Mouse (Mus musculus): Measurements from ENCODE around the gene Tex22. TPM values are rescaled to one million over a fixed set of nuclear protein-coding genes. Genes with fewer than 3 reads are reported as not detected.

Gene Tex22
- polyA plus RNA-seq, 1 experiment from 2014 or later: not detected

- peaks cover 2% of the 10 kb centered on the region; the same call in 1 of the 2 replicates for H3K36me3 ChIP-seq (replicated peaks; ENCODE audit: insufficient read depth, low read length)
- ATAC-seq: peak; percentile 86
- H3K9me3 ChIP-seq (ENCODE audit: low read length): no peaks in the 10 kb centered on the region
- no peak overlapping the region for H3K4me3 ChIP-seq (ENCODE audit: low read depth, low read length)
- H3K9ac ChIP-seq (replicated peaks): no peak overlapping the region
- TF ChIP-seq EP300 (IDR thresholded peaks at IDR 0.05; ENCODE audit: low read depth) (peak; percentile 95), CTCF (IDR thresholded peaks at IDR 0.05; ENCODE audit: low read depth) (no peak)
- 44% methylated on average over 4 of the region's 4 CpGs for WGBS (ENCODE audit: insufficient replicate concordance)
- peak overlapping the region; percentile 79 for H3K27ac ChIP-seq (ENCODE audit: low read depth)
- H3K4me2 ChIP-seq (ENCODE audit: low read depth, low read length): peak overlapping the region; percentile 8; the same call in 1 of the 2 replicates
- H3K4me1 ChIP-seq (ENCODE audit: insufficient read depth): peaks cover 50% of the 10 kb centered on the region
- no peaks in the 10 kb centered on the region for H3K27me3 ChIP-seq (ENCODE audit: insufficient read depth, low read length)
- DNase-seq: peak; percentile 50
Measured at GRCm38 (mm10) chr12:113107431-113108124, 33.3 kb downstream of the Tex22 start.

GRCm38 (mm10) chr12:113108528-113109283 lies 34.4 kb downstream of the Tex22 start:
- Histone ChIP-seq H3K4me3 (ENCODE audit: low read depth, low read length) (no peak overlapping the region), H3K4me1 (ENCODE audit: insufficient read depth) (peaks cover 47% of the 10 kb centered on the region), H3K4me2 (ENCODE audit: low read depth, low read length) (no peak overlapping the region), H3K9ac (replicated peaks) (no peak overlapping the region), H3K27ac (ENCODE audit: low read depth) (peak overlapping the region; percentile 61), H3K27me3 (ENCODE audit: insufficient read depth, low read length) (no peaks in the 10 kb centered on the region), H3K9me3 (ENCODE audit: low read length) (no peaks in the 10 kb centered on the region), H3K36me3 (replicated peaks; ENCODE audit: insufficient read depth, low read length) (0 out of 2 replicates have a peak, but pooled peaks cover 11% of the 10 kb centered on the region)
- ATAC-seq (peak; percentile 35; the same call in 1 of the 2 replicates), DNase-seq (no peak)
- 85% methylated on average over 17 of the region's 17 CpGs for WGBS (ENCODE audit: insufficient replicate concordance)
- TF ChIP-seq EP300 (IDR thresholded peaks at IDR 0.05; ENCODE audit: low read depth): no peak
- TF ChIP-seq CTCF (IDR thresholded peaks at IDR 0.05; ENCODE audit: low read depth): no peak

DNA sequence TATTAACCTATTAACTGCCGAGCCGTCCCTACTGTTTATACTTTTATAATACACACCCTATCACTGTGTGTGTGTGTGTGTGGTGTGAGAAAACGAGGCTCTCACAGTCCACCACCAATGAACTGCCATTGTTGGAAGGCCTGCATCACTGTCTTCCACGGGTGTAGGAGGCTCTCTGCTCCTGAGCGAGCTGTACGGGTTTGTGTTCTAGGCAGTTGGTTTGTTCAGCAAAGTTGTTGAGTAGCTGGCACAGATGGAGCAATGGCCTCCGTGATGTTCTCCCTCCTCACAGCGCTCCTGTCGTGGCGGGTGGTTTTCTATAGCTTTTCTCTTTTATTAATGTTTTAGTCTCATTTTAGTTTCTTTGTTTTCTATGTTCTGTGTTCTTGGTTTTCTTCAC lies 35.5 kb downstream of the Tex22 start:
- Histone ChIP-seq H3K4me1 (ENCODE audit: insufficient read depth) (peaks cover 36% of the 10 kb centered on the region), H3K27ac (ENCODE audit: low read depth) (no peak overlapping the region), H3K9me3 (ENCODE audit: low read length) (no peaks in the 10 kb centered on the region), H3K36me3 (replicated peaks; ENCODE audit: insufficient read depth, low read length) (peaks cover 14% of the 10 kb centered on the region; the same call in 1 of the 2 replicates), H3K27me3 (ENCODE audit: insufficient read depth, low read length) (no peaks in the 10 kb centered on the region), H3K4me2 (ENCODE audit: low read depth, low read length) (no peak overlapping the region), H3K9ac (replicated peaks) (no peak overlapping the region), H3K4me3 (ENCODE audit: low read depth, low read length) (no peak overlapping the region)
- TF ChIP-seq EP300 (IDR thresholded peaks at IDR 0.05; ENCODE audit: low read depth) (no peak), CTCF (IDR thresholded peaks at IDR 0.05; ENCODE audit: low read depth) (no peak)
- no peak for DNase-seq
- ATAC-seq: no peak
- WGBS (ENCODE audit: insufficient replicate concordance): 86% methylated on average over 10 of the region's 10 CpGs

DNA sequence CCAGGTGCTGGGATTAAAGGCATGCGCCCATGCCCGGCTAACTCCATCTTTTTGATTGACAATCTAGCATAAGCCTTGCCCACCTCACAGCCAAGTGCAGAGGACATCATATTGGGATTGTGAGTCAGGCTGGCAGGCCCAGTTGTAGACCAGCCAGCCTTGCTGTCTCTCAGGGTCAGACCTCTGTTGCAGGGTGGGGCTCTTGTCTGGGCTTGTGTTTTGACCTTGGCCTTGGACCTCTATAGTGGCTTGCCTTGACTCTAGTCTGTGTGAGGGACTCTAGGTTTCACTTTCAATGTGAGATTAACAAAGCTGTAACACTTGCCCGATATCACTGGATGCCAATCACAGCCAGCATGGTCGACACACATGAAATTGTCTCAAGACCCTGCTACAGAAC lies 39.8 kb downstream of the Tex22 start:
- Histone ChIP-seq H3K27me3 (ENCODE audit: insufficient read depth, low read length) (no peaks in the 10 kb centered on the region), H3K9ac (replicated peaks) (no peak overlapping the region), H3K4me2 (ENCODE audit: low read depth, low read length) (no peak overlapping the region), H3K4me1 (ENCODE audit: insufficient read depth) (peaks cover 3% of the 10 kb centered on the region; the same call in 1 of the 2 replicates), H3K36me3 (replicated peaks; ENCODE audit: insufficient read depth, low read length) (peaks cover 32% of the 10 kb centered on the region), H3K9me3 (ENCODE audit: low read length) (no peaks in the 10 kb centered on the region), H3K27ac (ENCODE audit: low read depth) (no peak overlapping the region), H3K4me3 (ENCODE audit: low read depth, low read length) (no peak overlapping the region)
- 83% methylated on average over 4 of the region's 4 CpGs for WGBS (ENCODE audit: insufficient replicate concordance)
- TF ChIP-seq CTCF (IDR thresholded peaks at IDR 0.05; ENCODE audit: low read depth) (no peak), EP300 (IDR thresholded peaks at IDR 0.05; ENCODE audit: low read depth) (no peak)
- no peak for ATAC-seq
- no peak for DNase-seq

DNA sequence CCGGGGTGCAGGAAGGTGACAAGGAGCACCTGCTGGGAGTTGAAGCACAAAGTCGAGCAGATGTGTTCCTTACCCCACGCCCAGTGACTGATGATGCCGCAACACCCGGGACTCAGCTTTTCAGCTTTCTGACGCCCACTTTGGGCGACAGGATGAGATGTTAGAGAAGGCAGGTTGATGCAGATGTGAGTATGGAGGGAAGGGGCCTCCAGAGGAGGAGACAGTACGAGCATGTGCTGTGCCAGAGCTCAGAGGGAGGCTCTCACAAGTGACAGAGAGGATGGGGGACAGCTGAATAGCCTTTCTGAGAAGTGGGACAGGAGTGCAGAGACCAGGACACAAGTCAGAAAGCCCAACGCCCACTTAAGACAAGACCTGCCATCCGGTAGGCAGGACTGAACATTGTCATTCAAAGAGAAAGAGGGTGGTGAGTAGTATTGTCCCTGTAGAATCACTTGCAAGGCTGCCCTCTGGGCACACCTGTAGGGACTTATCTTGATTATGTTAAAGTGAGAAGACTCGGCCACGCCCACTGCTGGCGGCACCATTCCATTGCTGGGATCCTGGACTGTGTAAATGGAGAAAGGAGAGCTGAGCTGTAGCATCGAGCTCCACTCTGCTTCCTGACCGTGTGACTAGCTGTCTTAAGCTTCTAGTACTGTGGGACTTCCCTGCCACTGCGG lies 40.7 kb downstream of the Tex22 start:
- H3K27ac ChIP-seq (ENCODE audit: low read depth): no peak overlapping the region
- DNase-seq (no peak), ATAC-seq (no peak)
- no peak overlapping the region for H3K4me3 ChIP-seq (ENCODE audit: low read depth, low read length)
- H3K4me2 ChIP-seq (ENCODE audit: low read depth, low read length): no peak overlapping the region
- H3K9ac ChIP-seq (replicated peaks): no peak overlapping the region
- H3K27me3 ChIP-seq (ENCODE audit: insufficient read depth, low read length): no peaks in the 10 kb centered on the region
- 0 out of 2 replicates have a peak, but pooled peaks cover 3% of the 10 kb centered on the region for H3K4me1 ChIP-seq (ENCODE audit: insufficient read depth)
- H3K9me3 ChIP-seq (ENCODE audit: low read length): no peaks in the 10 kb centered on the region
- TF ChIP-seq EP300 (IDR thresholded peaks at IDR 0.05; ENCODE audit: low read depth): no peak
- no peak for TF ChIP-seq CTCF (IDR thresholded peaks at IDR 0.05; ENCODE audit: low read depth)
- WGBS (ENCODE audit: insufficient replicate concordance): 79% methylated on average over 16 of the region's 16 CpGs
- H3K36me3 ChIP-seq (replicated peaks; ENCODE audit: insufficient read depth, low read length): peaks cover 35% of the 10 kb centered on the region
